Mouse (Mus musculus) heart, embryonic 12.5 days (tissue): ENCODE data around the gene Itsn1. TPM values are rescaled to one million over a fixed set of nuclear protein-coding genes. Genes with fewer than 3 reads are reported as not detected.

Experiments
- ATAC-seq: fragments of 200-750 bp; cut with Nextera tagmentation; 2 replicates; pipeline ENCODE4 v1.8.0; 2017; ENCODE audit warnings: moderate TSS enrichment, moderate library complexity; ENCODE audit not compliant: insufficient number of reproducible peaks, low FRiP score
- H3K27ac ChIP-seq: fragments of 300-500 bp; sonication (generic); 2 replicates; pipeline ENCODE4 v1.5.1; 2016; ENCODE audit warnings: mild to moderate bottlenecking, moderate library complexity; ENCODE audit not compliant: poor library complexity, severe bottlenecking
- H3K27me3 ChIP-seq: fragments of 300-500 bp; sonication (generic); replicated peaks from 2 replicates; pipeline ENCODE4 v1.6.1; 2016; ENCODE audit warnings: mild to moderate bottlenecking, moderate library complexity
- H3K36me3 ChIP-seq: fragments of 300-500 bp; sonication (generic); 2 replicates; pipeline ENCODE4 v1.6.1; 2016; ENCODE audit warnings: mild to moderate bottlenecking, moderate library complexity
- H3K4me1 ChIP-seq: fragments of 300-500 bp; sonication (generic); replicated peaks from 2 replicates; pipeline ENCODE4 v1.6.1; 2016; ENCODE audit warnings: mild to moderate bottlenecking
- H3K4me2 ChIP-seq: fragments of 300-500 bp; sonication (generic); 2 replicates; pipeline ENCODE4 v1.6.1; 2016; ENCODE audit warnings: mild to moderate bottlenecking, moderate library complexity
- H3K4me3 ChIP-seq: fragments of 300-500 bp; sonication (generic); 2 replicates; pipeline ENCODE4 v1.5.1; 2016; ENCODE audit warnings: mild to moderate bottlenecking
- H3K9ac ChIP-seq: fragments of 300-500 bp; sonication (generic); 2 replicates; pipeline ENCODE4 v1.6.1; 2016; ENCODE audit warnings: mild to moderate bottlenecking, moderate library complexity
- H3K9me3 ChIP-seq: fragments of 300-500 bp; sonication (generic); replicated peaks from 2 replicates; pipeline ENCODE4 v1.6.1; 2016; ENCODE audit warnings: mild to moderate bottlenecking, moderate library complexity
- WGBS: fragments of 180-500 bp; shearing (Covaris S2); methylation state at CpG from one replicate; pipeline ENCODE4 v1.1.7; 2016; 5-methylcytosine and 5-hydroxymethylcytosine counted together
- polyA plus RNA-seq: library from polyadenylated mRNA; unstranded; fragments of >200 nt; fragmentation: Nextera tagmentation; extraction: Ambion mirVana; gene quantifications from 2 replicates; pipeline ENCODE4 v1.2.1, GENCODE M21; 2016

The Itsn1 gene
- polyA plus RNA-seq, 1 experiment from 2014 or later = 29.7 TPM

DNA sequence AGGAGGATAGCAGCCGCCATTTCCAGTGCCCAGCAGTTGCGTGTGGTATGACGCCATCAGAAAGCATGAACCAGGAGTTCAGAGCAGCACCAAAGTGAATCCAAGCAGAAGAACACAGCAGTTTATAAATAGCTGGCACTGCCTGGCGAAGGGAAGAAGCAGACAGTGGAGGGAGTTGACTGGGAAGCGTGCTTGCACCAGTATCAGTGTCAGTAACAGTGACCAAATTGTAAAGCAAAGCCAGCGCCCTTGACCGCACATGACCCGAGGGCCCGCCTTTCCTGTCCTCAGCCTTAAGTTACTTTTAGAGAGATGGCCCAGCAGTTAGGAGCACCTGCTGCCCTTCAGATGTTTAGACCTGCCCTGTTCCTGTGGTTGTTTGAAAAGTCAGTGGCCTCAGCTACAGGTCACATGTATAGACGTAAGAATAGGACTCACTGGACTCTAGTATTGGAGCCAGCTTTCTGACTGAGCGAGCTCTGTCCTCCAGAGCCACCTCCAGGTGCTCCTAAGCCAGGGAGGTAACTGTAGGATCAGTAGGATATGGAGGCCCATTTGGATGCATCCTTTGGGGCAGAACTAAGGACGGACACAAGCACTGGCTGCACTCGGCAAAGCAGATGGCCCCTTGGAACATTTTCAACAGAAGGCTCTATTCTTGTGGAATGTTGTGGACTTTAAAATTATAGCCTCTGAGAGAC lies 118.6 kb downstream of the Itsn1 start:
- no peaks in the 10 kb centered on the region for H3K27me3 ChIP-seq

DNA sequence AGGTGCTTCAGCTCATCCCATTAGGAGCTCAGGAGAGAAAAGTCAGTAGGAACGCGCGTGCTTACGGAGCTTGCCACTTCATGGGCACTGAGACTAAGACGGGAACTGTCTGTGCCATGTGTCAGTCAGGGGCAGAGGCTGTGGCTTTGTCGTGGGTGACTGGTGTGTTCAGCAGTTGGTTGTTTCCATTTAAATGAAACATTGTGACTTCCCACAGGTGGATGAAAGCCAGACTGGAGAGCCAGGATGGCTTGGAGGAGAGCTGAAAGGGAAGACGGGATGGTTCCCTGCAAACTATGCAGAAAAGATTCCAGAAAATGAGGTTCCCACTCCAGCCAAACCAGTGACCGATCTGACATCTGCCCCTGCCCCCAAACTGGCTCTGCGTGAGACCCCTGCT lies 119.4 kb downstream of the Itsn1 start:
- Histone ChIP-seq H3K4me2 (no peak overlapping the region), H3K27me3 (no peaks in the 10 kb centered on the region), H3K4me1 (peaks cover 45% of the 10 kb centered on the region), H3K9ac (no peak overlapping the region), H3K9me3 (no peaks in the 10 kb centered on the region), H3K4me3 (no peak overlapping the region), H3K27ac (no peak overlapping the region), H3K36me3 (peaks cover 55% of the 10 kb centered on the region)
- WGBS = 91% methylated on average over 9 of the region's 9 CpGs
- no peak for ATAC-seq

More for the DNA sequence above, 118.6 kb downstream of the Itsn1 start:
- no peak for ATAC-seq
- 74% methylated on average over 13 of the region's 13 CpGs for WGBS
- Histone ChIP-seq H3K9me3 (no peaks in the 10 kb centered on the region), H3K36me3 (peaks cover 54% of the 10 kb centered on the region), H3K4me2 (no peak overlapping the region), H3K4me3 (no peak overlapping the region), H3K4me1 (peaks cover 36% of the 10 kb centered on the region), H3K27ac (peak overlapping the region; percentile 67), H3K9ac (no peak overlapping the region)

DNA sequence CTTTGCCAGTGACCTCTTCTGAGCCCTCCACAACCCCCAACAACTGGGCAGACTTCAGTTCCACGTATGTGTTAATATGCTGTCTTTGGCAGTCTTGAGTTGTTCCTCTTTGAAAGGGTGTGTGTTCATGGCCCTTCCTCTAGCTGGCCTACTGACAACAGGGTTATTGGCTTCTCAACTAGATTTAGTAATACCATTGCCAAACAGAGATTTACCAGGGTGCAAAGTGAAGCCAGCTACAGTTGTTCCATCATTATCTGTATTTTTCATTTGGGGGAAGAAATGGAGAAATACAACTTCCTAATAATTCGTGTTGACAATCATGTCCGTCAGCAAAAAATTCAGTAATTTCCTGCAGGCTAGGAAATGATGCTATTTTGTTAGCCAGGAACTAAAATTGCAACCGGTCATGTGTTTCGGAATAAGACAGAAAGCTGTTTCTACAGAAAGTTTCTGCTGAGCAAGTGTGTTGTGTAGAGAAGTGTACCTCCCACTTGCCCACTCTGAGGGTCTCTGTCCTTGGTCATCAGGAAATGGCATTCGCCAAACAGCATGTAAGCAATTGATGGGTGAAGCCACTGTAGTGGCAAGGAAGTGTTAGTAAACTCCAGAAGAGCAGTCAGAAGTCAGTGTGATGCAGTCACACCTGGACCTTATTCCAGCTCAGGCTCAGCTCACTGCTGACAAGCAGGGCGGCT lies 120.0 kb downstream of the Itsn1 start:
- peaks cover 53% of the 10 kb centered on the region for H3K36me3 ChIP-seq
- H3K27ac ChIP-seq = no peak overlapping the region
- no peak overlapping the region for H3K4me3 ChIP-seq
- H3K27me3 ChIP-seq = no peaks in the 10 kb centered on the region
- H3K9ac ChIP-seq = no peak overlapping the region
- no peaks in the 10 kb centered on the region for H3K9me3 ChIP-seq
- peaks cover 45% of the 10 kb centered on the region for H3K4me1 ChIP-seq
- 92% methylated on average over 7 of the region's 7 CpGs for WGBS
- H3K4me2 ChIP-seq = no peak overlapping the region
- ATAC-seq = no peak

DNA sequence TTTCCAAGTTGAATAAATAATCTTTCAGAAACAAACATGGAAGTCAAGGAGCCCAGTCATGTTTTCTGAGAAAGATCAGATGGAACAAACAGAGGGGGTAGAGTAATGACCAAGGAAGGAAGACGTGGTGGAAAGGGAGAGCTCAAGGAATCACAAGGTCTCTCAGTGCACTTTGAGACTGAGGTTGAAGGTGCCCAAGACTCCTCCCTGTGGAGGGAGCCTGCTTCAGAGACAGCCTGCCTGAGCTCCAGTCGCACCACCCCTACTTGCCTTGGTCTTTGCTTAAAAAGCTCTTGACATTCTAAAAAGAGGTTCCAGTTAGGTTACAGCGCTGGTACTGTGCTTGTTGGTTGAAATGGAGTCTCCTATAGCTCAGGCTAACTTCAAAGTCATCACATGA lies 121.1 kb downstream of the Itsn1 start:
- Histone ChIP-seq H3K9ac (no peak overlapping the region), H3K9me3 (no peaks in the 10 kb centered on the region), H3K27me3 (no peaks in the 10 kb centered on the region), H3K4me2 (no peak overlapping the region), H3K4me3 (no peak overlapping the region), H3K4me1 (peaks cover 37% of the 10 kb centered on the region), H3K27ac (no peak overlapping the region), H3K36me3 (peaks cover 55% of the 10 kb centered on the region)
- ATAC-seq = no peak
- WGBS = 92% methylated on average over 3 of the region's 3 CpGs

DNA sequence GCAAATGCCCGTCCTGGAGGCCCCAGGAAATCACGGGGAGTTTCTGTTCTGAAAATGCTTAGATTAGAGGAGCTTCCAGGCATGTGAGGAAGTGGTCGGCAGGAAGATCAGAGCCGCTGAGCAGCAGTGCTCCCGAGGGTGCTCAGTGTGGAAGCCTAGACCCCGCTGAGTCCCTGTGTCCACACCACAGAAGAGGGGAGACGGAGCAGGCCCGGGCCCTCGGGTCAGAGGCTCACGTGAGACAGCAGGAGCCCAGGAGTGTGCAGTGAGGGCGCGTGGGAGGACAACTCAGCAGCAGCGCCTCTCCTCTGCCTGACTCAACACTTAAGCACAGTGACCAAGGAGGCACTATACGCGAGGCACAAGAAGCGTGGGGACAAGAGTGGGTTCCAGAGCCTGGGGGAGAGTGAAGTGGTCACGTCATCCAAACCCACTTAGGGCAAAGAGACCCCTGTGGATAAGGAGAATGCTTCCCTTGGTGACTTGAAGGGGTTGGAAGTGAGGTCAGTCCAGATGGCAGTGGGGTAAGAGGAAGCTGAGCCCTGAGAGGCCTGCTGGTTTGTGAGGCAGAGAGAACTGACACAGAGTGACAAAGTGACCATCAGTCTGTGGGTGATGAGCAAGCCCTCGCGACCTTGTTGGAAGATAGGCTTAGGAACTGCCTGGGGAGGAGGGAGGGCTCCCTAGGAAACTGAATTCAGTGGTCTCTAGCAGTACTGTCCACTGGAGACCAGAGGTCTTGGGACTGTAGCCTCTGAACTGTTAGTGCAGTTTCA lies 122.6 kb downstream of the Itsn1 start:
- WGBS = 74% methylated on average over 19 of the region's 19 CpGs
- H3K27ac ChIP-seq = no peak overlapping the region
- H3K4me2 ChIP-seq = no peak overlapping the region

DNA sequence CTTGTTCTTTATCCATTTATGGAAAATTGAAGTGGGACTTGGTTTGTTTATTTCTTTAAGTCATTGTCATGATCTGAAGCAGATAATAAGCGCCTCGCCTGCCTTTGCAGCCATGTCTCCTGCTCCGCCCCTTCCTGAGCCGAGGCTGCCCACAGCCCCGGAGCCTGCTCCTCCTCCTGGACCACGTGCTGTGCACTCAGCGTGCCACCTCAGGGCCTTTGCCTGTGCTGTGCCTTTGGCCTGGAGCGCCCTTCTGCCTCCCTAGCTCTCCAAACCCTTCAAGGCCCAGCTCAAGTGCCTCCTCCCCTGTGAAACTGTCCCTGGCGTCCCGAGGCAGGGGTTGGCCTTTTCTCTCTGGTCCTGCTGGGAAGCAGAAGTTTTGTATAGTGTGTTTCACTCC lies 123.7 kb downstream of the Itsn1 start:
- WGBS = 76% methylated on average over 10 of the region's 10 CpGs
- ATAC-seq = no peak
- Histone ChIP-seq H3K27me3 (no peaks in the 10 kb centered on the region), H3K27ac (peak overlapping the region; percentile 37; the same call in 1 of the 2 replicates), H3K4me2 (no peak overlapping the region), H3K9me3 (no peaks in the 10 kb centered on the region), H3K4me3 (no peak overlapping the region), H3K4me1 (peaks cover 12% of the 10 kb centered on the region), H3K9ac (no peak overlapping the region), H3K36me3 (peaks cover 76% of the 10 kb centered on the region)

More for the DNA sequence above, 122.6 kb downstream of the Itsn1 start:
- no peaks in the 10 kb centered on the region for H3K9me3 ChIP-seq
- peak; percentile 23; the same call in 1 of the 2 replicates for ATAC-seq
- H3K9ac ChIP-seq = no peak overlapping the region
- no peak overlapping the region for H3K4me3 ChIP-seq
- H3K27me3 ChIP-seq = no peaks in the 10 kb centered on the region
- H3K4me1 ChIP-seq = peaks cover 23% of the 10 kb centered on the region
- H3K36me3 ChIP-seq = peaks cover 67% of the 10 kb centered on the region

DNA sequence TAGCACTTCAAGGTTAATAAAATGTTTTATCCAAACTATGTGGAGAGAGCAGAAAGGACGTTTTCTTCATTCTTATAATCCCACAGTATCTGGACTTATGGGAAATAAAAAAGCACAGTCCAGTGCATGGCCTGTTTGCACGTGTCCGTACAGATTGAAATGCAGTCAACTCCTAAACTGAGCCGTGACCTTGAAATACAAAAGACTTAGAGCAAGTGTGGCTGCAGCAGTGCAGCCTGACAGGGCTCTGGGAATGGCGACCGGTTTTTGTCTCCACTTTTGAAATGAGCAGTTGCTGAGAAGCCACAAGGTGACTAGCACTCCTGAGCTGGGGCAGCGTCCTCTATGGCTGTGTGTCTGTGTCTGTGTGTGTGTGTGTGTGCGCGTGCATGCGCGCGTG lies 124.1 kb downstream of the Itsn1 start:
- Histone ChIP-seq H3K4me3 (no peak overlapping the region), H3K27ac (peak overlapping the region; percentile 37; the same call in 1 of the 2 replicates), H3K36me3 (peaks cover 81% of the 10 kb centered on the region), H3K4me2 (no peak overlapping the region), H3K27me3 (no peaks in the 10 kb centered on the region), H3K9me3 (no peaks in the 10 kb centered on the region), H3K4me1 (peaks cover 9% of the 10 kb centered on the region), H3K9ac (no peak overlapping the region)
- WGBS = 82% methylated on average over 12 of the region's 12 CpGs
- no peak for ATAC-seq

DNA sequence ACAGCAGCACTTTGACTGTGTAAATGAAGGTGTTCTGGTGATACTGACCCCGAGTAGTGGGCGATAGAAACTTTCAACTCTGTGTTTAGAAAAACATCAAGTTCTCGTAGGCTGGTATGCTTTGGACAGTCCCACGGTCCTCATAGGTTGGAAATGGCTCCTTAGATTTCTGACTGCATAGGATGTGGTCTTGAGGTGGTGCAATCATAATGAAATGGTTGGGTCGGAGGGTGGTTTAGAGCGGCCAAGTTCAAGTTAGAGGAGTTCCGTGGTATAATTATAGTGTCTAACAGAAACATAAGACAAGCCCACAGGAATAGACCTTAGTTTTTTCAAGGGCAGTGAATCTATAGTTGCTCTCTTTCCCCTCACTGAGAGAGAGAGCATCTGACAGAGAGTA lies 129.6 kb downstream of the Itsn1 start:
- no peak overlapping the region for H3K27ac ChIP-seq
- 93% methylated on average over 7 of the region's 7 CpGs for WGBS
- H3K27me3 ChIP-seq = no peaks in the 10 kb centered on the region
- peaks cover 51% of the 10 kb centered on the region for H3K36me3 ChIP-seq
- H3K9ac ChIP-seq = no peak overlapping the region
- H3K9me3 ChIP-seq = no peaks in the 10 kb centered on the region
- no peak overlapping the region for H3K4me3 ChIP-seq
- no peak overlapping the region for H3K4me2 ChIP-seq
- H3K4me1 ChIP-seq = peaks cover 38% of the 10 kb centered on the region
- ATAC-seq = no peak

DNA sequence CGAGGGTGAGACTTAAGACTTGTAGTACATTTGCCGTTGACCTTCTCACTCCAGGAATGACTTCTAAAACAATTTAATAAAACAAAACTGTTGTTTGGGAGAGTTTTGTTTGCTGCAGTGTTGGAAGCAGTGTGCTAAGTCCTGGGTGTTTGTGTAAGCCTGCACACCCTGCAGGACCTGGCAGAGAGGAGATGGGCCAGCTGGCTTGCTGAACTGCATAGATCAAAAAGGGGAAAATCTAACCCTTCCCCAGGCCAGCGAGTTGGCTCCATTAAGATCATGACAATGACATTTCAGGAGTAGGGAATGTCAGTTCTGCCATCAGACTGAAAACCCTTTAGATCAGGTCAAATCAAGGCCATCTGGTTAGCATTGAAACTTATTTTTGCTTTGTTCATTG lies 130.1 kb downstream of the Itsn1 start:
- H3K36me3 ChIP-seq = peaks cover 51% of the 10 kb centered on the region
- H3K27me3 ChIP-seq = no peaks in the 10 kb centered on the region

DNA sequence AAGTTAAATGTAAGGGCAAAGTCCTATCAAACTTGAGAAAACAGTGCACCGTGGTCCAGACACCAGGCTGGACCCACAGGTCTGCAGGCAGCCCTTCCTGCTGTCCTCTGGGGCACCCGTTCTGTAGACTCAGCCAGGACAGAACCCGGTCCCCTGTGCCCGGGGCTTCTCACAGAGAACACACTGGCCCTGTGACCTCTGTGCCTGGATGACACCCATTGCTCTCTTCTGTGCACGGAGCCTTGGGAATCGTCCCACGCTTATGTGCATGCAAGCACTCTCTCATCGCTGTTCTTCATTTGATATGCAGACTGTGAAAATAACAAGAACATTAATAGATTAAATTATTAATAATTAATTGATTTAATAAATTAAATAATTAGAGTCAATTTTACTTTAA lies 130.9 kb downstream of the Itsn1 start:
- Histone ChIP-seq H3K27ac (no peak overlapping the region), H3K4me2 (no peak overlapping the region), H3K4me3 (no peak overlapping the region), H3K9ac (no peak overlapping the region), H3K36me3 (peaks cover 43% of the 10 kb centered on the region), H3K9me3 (no peaks in the 10 kb centered on the region), H3K27me3 (no peaks in the 10 kb centered on the region), H3K4me1 (peaks cover 50% of the 10 kb centered on the region)
- no peak for ATAC-seq
- 86% methylated on average over 8 of the region's 8 CpGs for WGBS

More for the DNA sequence above, 130.1 kb downstream of the Itsn1 start:
- H3K4me2 ChIP-seq = no peak overlapping the region
- no peak overlapping the region for H3K27ac ChIP-seq
- ATAC-seq = no peak
- H3K4me1 ChIP-seq = peaks cover 43% of the 10 kb centered on the region
- H3K9me3 ChIP-seq = no peaks in the 10 kb centered on the region
- H3K4me3 ChIP-seq = no peak overlapping the region
- no peak overlapping the region for H3K9ac ChIP-seq
- 83% methylated on average over 3 of the region's 3 CpGs for WGBS

DNA sequence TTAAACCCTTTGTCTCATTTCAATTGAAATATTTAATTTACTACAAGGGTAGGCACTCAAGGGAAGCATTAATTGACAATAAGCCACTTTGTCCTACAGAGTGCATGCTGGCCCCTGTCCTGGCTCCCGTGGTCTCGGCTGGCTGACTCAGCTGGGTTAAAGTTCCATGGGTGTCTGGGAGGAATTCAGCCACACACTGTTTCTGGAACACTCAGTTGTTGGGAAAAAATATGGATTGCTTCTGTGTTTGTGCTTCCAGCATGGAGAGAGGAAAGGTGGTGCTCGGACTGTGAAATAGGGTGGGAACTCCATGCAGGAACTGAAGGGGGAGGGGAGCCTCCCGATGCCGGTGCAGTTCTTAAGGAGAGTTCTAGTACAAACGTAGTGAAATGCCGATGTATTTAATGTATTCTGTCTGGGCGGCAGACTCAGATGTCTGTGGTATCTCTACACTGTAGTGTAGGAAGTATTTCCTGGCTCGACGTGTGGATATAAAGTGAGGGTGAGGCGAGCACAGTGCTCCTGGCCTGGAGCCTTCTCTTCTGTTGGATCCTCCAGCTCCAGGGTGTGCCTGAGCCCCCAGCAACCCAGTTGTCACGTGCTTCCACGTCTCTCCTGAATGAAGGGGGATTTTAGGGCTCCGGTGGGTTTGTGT lies 131.5 kb downstream of the Itsn1 start:
- Histone ChIP-seq H3K4me1 (peaks cover 56% of the 10 kb centered on the region), H3K9me3 (no peaks in the 10 kb centered on the region), H3K36me3 (peaks cover 40% of the 10 kb centered on the region), H3K27me3 (no peaks in the 10 kb centered on the region), H3K4me3 (no peak overlapping the region), H3K27ac (peak overlapping the region; percentile 50), H3K9ac (no peak overlapping the region), H3K4me2 (no peak overlapping the region)
- 41% methylated on average over 14 of the region's 14 CpGs for WGBS
- no peak for ATAC-seq
